Mouse (Mus musculus): ENCODE results near the gene Xbp1. TPM values are rescaled to one million over a fixed set of nuclear protein-coding genes. Genes with fewer than 3 reads are reported as not detected.

The Xbp1 gene
- polyA plus RNA-seq, 1 experiment from 2014 or later: 222 TPM

- Histone ChIP-seq H3K27me3 (replicated peaks; ENCODE audit: control insufficient read depth, insufficient read depth, low read length) (no peaks in the 10 kb centered on the region), H3K9me3 (ENCODE audit: control insufficient read depth, low read length) (no peaks in the 10 kb centered on the region), H3K4me3 (ENCODE audit: low read length) (no peak overlapping the region), H3K27ac (ENCODE audit: low read length) (no peak overlapping the region), H3K9ac (ENCODE audit: low read depth, low read length) (no peak overlapping the region), H3K4me2 (ENCODE audit: low read depth, low read length) (no peak overlapping the region), H3K36me3 (ENCODE audit: control insufficient read depth, insufficient read depth, low read length) (no peaks in the 10 kb centered on the region), H3K4me1 (ENCODE audit: control insufficient read depth, insufficient read depth, low read length) (no peaks in the 10 kb centered on the region)
- ATAC-seq: peak; percentile 34; the same call in 1 of the 2 replicates
- WGBS: 75% methylated on average over 10 of the region's 10 CpGs
Observed at GRCm38 (mm10) chr11:5490989-5491656, 29.3 kb upstream of the Xbp1 start.

- 36% methylated on average over 7 of the region's 7 CpGs for WGBS
- Histone ChIP-seq H3K4me2 (ENCODE audit: low read depth, low read length) (no peak overlapping the region), H3K27ac (ENCODE audit: low read length) (no peak overlapping the region), H3K36me3 (ENCODE audit: control insufficient read depth, insufficient read depth, low read length) (no peaks in the 10 kb centered on the region), H3K9ac (ENCODE audit: low read depth, low read length) (no peak overlapping the region), H3K4me3 (ENCODE audit: low read length) (no peak overlapping the region), H3K4me1 (ENCODE audit: control insufficient read depth, insufficient read depth, low read length) (no peaks in the 10 kb centered on the region), H3K9me3 (ENCODE audit: control insufficient read depth, low read length) (no peaks in the 10 kb centered on the region), H3K27me3 (replicated peaks; ENCODE audit: control insufficient read depth, insufficient read depth, low read length) (no peaks in the 10 kb centered on the region)
- ATAC-seq: no peak
Observed at GRCm38 (mm10) chr11:5491912-5492311, 28.5 kb upstream of the Xbp1 start.

GRCm38 (mm10) chr11:5493869-5494268, 26.6 kb upstream of the Xbp1 start:
- H3K9ac ChIP-seq (ENCODE audit: low read depth, low read length): no peak overlapping the region
- H3K27me3 ChIP-seq (replicated peaks; ENCODE audit: control insufficient read depth, insufficient read depth, low read length): no peaks in the 10 kb centered on the region
- 0 out of 2 replicates have a peak, but pooled peaks cover 4% of the 10 kb centered on the region for H3K4me1 ChIP-seq (ENCODE audit: control insufficient read depth, insufficient read depth, low read length)
- ATAC-seq: no peak
- H3K4me2 ChIP-seq (ENCODE audit: low read depth, low read length): no peak overlapping the region
- H3K27ac ChIP-seq (ENCODE audit: low read length): no peak overlapping the region
- H3K9me3 ChIP-seq (ENCODE audit: control insufficient read depth, low read length): no peaks in the 10 kb centered on the region
- 55% methylated on average over 2 of the region's 2 CpGs for WGBS
- H3K36me3 ChIP-seq (ENCODE audit: control insufficient read depth, insufficient read depth, low read length): no peaks in the 10 kb centered on the region
- no peak overlapping the region for H3K4me3 ChIP-seq (ENCODE audit: low read length)

GRCm38 (mm10) chr11:5495286-5495832, 25.1 kb upstream of the Xbp1 start:
- 77% methylated on average over 12 of the region's 12 CpGs for WGBS
- Histone ChIP-seq H3K9ac (ENCODE audit: low read depth, low read length) (no peak overlapping the region), H3K27me3 (replicated peaks; ENCODE audit: control insufficient read depth, insufficient read depth, low read length) (no peaks in the 10 kb centered on the region), H3K4me1 (ENCODE audit: control insufficient read depth, insufficient read depth, low read length) (0 out of 2 replicates have a peak, but pooled peaks cover 4% of the 10 kb centered on the region), H3K9me3 (ENCODE audit: control insufficient read depth, low read length) (no peaks in the 10 kb centered on the region), H3K4me2 (ENCODE audit: low read depth, low read length) (no peak overlapping the region), H3K4me3 (ENCODE audit: low read length) (no peak overlapping the region), H3K36me3 (ENCODE audit: control insufficient read depth, insufficient read depth, low read length) (no peaks in the 10 kb centered on the region), H3K27ac (ENCODE audit: low read length) (no peak overlapping the region)
- no peak for ATAC-seq

GRCm38 (mm10) chr11:5495906-5496305, 24.6 kb upstream of the Xbp1 start:
- WGBS: 86% methylated on average over 5 of the region's 5 CpGs
- no peak overlapping the region for H3K9ac ChIP-seq (ENCODE audit: low read depth, low read length)
- no peak for ATAC-seq
- 0 out of 2 replicates have a peak, but pooled peaks cover 4% of the 10 kb centered on the region for H3K4me1 ChIP-seq (ENCODE audit: control insufficient read depth, insufficient read depth, low read length)
- no peaks in the 10 kb centered on the region for H3K9me3 ChIP-seq (ENCODE audit: control insufficient read depth, low read length)
- H3K27me3 ChIP-seq (replicated peaks; ENCODE audit: control insufficient read depth, insufficient read depth, low read length): no peaks in the 10 kb centered on the region
- H3K4me2 ChIP-seq (ENCODE audit: low read depth, low read length): no peak overlapping the region
- no peak overlapping the region for H3K27ac ChIP-seq (ENCODE audit: low read length)
- H3K4me3 ChIP-seq (ENCODE audit: low read length): no peak overlapping the region
- H3K36me3 ChIP-seq (ENCODE audit: control insufficient read depth, insufficient read depth, low read length): no peaks in the 10 kb centered on the region

GRCm38 (mm10) chr11:5496559-5497248, 23.8 kb upstream of the Xbp1 start:
- no peak overlapping the region for H3K9ac ChIP-seq (ENCODE audit: low read depth, low read length)
- H3K27me3 ChIP-seq (replicated peaks; ENCODE audit: control insufficient read depth, insufficient read depth, low read length): no peaks in the 10 kb centered on the region
- no peak overlapping the region for H3K4me3 ChIP-seq (ENCODE audit: low read length)
- ATAC-seq: no peak
- no peak overlapping the region for H3K27ac ChIP-seq (ENCODE audit: low read length)
- H3K4me1 ChIP-seq (ENCODE audit: control insufficient read depth, insufficient read depth, low read length): peaks cover 4% of the 10 kb centered on the region; the same call in 1 of the 2 replicates
- H3K9me3 ChIP-seq (ENCODE audit: control insufficient read depth, low read length): no peaks in the 10 kb centered on the region
- 95% methylated on average over 13 of the region's 13 CpGs for WGBS
- H3K36me3 ChIP-seq (ENCODE audit: control insufficient read depth, insufficient read depth, low read length): no peaks in the 10 kb centered on the region
- no peak overlapping the region for H3K4me2 ChIP-seq (ENCODE audit: low read depth, low read length)

DNA sequence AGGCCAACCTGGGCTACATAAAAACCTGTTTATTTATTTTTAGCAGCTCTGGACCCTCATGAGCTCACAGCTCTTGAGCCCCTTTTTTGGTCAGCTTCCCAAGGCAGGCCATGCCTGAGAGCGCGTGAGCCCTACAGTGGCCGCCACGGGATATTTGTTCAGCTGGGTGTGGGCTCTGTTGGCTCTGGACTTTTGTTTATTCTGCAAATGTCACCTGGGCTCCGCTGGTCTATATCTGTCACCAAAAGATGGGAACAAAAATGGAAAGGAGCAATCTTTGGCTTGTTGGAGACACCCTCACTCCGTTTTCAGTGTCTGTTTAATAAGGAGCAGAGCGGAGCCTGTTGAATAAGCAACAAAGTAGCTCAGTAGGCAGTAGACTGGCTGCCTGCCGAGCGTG, 22.0 kb upstream of the Xbp1 start:
- WGBS: 52% methylated on average over 9 of the region's 9 CpGs

GRCm38 (mm10) chr11:5498931-5499661, 21.4 kb upstream of the Xbp1 start:
- whole genome bisulfite sequencing: 62% methylated on average over 13 of the region's 13 CpGs
- Histone ChIP-seq H3K4me2 (ENCODE audit: low read depth, low read length) (no peak overlapping the region), H3K27ac (ENCODE audit: low read length) (peak overlapping the region; percentile 61)

More for the DNA sequence above, 22.0 kb upstream of the Xbp1 start:
- Histone ChIP-seq H3K4me3 (ENCODE audit: low read length) (no peak overlapping the region), H3K9me3 (ENCODE audit: control insufficient read depth, low read length) (no peaks in the 10 kb centered on the region), H3K9ac (ENCODE audit: low read depth, low read length) (no peak overlapping the region), H3K4me1 (ENCODE audit: control insufficient read depth, insufficient read depth, low read length) (peaks cover 7% of the 10 kb centered on the region; the same call in 1 of the 2 replicates), H3K4me2 (ENCODE audit: low read depth, low read length) (no peak overlapping the region), H3K36me3 (ENCODE audit: control insufficient read depth, insufficient read depth, low read length) (no peaks in the 10 kb centered on the region), H3K27ac (ENCODE audit: low read length) (peak overlapping the region; percentile 61), H3K27me3 (replicated peaks; ENCODE audit: control insufficient read depth, insufficient read depth, low read length) (no peaks in the 10 kb centered on the region)
- ATAC-seq: no peak

More at GRCm38 (mm10) chr11:5498931-5499661, 21.4 kb upstream of the Xbp1 start:
- Histone ChIP-seq H3K9ac (ENCODE audit: low read depth, low read length) (no peak overlapping the region), H3K36me3 (ENCODE audit: control insufficient read depth, insufficient read depth, low read length) (no peaks in the 10 kb centered on the region), H3K4me1 (ENCODE audit: control insufficient read depth, insufficient read depth, low read length) (peaks cover 7% of the 10 kb centered on the region; the same call in 1 of the 2 replicates), H3K9me3 (ENCODE audit: control insufficient read depth, low read length) (no peaks in the 10 kb centered on the region), H3K27me3 (replicated peaks; ENCODE audit: control insufficient read depth, insufficient read depth, low read length) (no peaks in the 10 kb centered on the region), H3K4me3 (ENCODE audit: low read length) (no peak overlapping the region)
- ATAC-seq: peak; percentile 83
